Comparison of ENCODE assay signal across 19 mouse cellular contexts in the genomic region with DNA sequence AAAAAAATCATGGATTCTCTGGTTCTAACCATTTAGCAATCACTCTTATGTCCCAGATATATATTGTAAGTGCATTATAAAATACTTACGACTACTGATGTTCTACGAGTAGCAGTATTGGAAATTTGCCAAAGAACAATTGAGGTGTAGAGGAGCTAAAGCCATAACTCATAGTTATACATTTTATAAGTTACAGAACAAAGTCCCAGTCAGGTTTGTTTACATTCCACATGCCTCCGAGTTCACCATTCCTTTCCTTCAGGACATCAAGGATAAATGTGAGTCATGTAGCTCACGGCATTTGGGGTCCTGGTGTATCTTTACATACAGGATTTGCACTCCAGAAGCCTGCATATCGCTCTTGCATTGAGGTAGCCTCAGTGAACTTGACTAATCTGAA.
"Had no signal": no experiment of that assay in that cellular context is flagged by ENCODE, and none has a peak within 500 bp of the region (broad histone marks: within the 10 kb centered on the region; RNA-seq: fewer than 3 reads in every experiment).

No protein-coding gene starts in this region.

- H3K36me3 ChIP-seq: limb, embryonic 13.5 days; liver, embryonic 13.5 days; midbrain, embryonic 12.5 days; midbrain, embryonic 15.5 days; neural tube, embryonic 12.5 days; neural tube, embryonic 15.5 days had no signal

- H3K4me3 ChIP-seq: limb, embryonic 13.5 days; liver, embryonic 13.5 days; megakaryocyte, embryonic 14.5 days; midbrain, embryonic 12.5 days; midbrain, embryonic 15.5 days; neural tube, embryonic 12.5 days; neural tube, embryonic 15.5 days had no signal

- H3K9ac ChIP-seq: limb, embryonic 13.5 days; liver, embryonic 13.5 days; midbrain, embryonic 12.5 days; midbrain, embryonic 15.5 days; neural tube, embryonic 12.5 days; neural tube, embryonic 15.5 days had no signal

- H3K4me2 ChIP-seq: limb, embryonic 13.5 days; liver, embryonic 13.5 days; midbrain, embryonic 12.5 days; midbrain, embryonic 15.5 days; neural tube, embryonic 12.5 days; neural tube, embryonic 15.5 days had no signal

- H3K27ac ChIP-seq: limb, embryonic 13.5 days; liver, embryonic 13.5 days; midbrain, embryonic 12.5 days; midbrain, embryonic 15.5 days; neural tube, embryonic 12.5 days; neural tube, embryonic 15.5 days had no signal

- H3K9me3 ChIP-seq: limb, embryonic 13.5 days; liver, embryonic 13.5 days; megakaryocyte, embryonic 14.5 days; midbrain, embryonic 12.5 days; midbrain, embryonic 15.5 days; neural tube, embryonic 12.5 days; neural tube, embryonic 15.5 days had no signal

- ATAC-seq: midbrain, embryonic 15.5 days had no signal

- H3K4me1 ChIP-seq: limb, embryonic 13.5 days; liver, embryonic 13.5 days; megakaryocyte, embryonic 14.5 days; midbrain, embryonic 12.5 days; midbrain, embryonic 15.5 days; neural tube, embryonic 12.5 days; neural tube, embryonic 15.5 days had no signal

- DNase-seq: kidney, adult 18-20 months; kidney, adult 9 months; kidney, postnatal 14 days; kidney, postnatal 4 days; left cerebral cortex, postnatal 4 days; liver, embryonic 13.5 days; lung, adult 2 months; lung, postnatal 10 days; lung, postnatal 36 days; retina, postnatal 1 day; right cerebral cortex, postnatal 25 days; spleen, adult 18-20 months; thymus, postnatal 25 days had no signal

- H3K27me3 ChIP-seq: limb, embryonic 13.5 days; liver, embryonic 13.5 days; megakaryocyte, embryonic 14.5 days; midbrain, embryonic 12.5 days; midbrain, embryonic 15.5 days; neural tube, embryonic 12.5 days; neural tube, embryonic 15.5 days had no signal
